ENCODE assay signal across 8 mouse cellular contexts in the genomic region with DNA sequence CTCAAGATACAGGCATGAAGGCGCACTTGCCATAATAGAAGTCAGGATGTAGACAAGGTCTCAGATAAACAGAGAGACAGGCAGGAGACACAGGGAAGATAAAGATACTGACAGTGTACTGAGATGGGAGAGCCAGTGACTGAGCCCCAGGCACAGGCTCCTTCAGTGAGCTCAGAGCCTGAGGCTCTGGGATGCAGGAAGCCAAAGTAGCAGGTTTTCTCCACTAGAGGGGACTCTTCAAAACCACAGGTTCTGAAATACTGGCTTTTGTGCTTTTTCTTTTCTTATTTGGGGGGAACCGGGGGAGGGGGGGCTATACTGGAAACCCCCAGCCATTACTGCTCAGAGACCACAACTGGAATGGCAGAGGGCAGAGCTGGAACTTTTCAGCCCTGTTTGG. TPM values are rescaled to one million over a fixed set of nuclear protein-coding genes. Genes with fewer than 3 reads are reported as not detected.
DNase-seq lines count a peak whose midpoint lies in the region; ATAC-seq and TF ChIP-seq lines count a peak whose summit lies in the region.
"Had no signal": no experiment of that assay in that cellular context is flagged by ENCODE, and none has a peak within 500 bp of the region (broad histone marks: within the 10 kb centered on the region; RNA-seq: fewer than 3 reads in every experiment).

No protein-coding gene starts in this region.

- H3K4me2 ChIP-seq in kidney, postnatal 0 days (ENCODE audit: low read length), result no peak overlapping the region
- H3K4me2 ChIP-seq in kidney, embryonic 16.5 days (replicated peaks; ENCODE audit: low read depth, low read length), result no peak overlapping the region
- peak overlapping the region; percentile 12; the same call in 1 of the 2 replicates for H3K4me2 ChIP-seq in embryonic facial prominence, embryonic 15.5 days (replicated peaks)
- H3K4me2 ChIP-seq in midbrain, embryonic 15.5 days, result peak overlapping the region; percentile 62
- H3K4me2 ChIP-seq: liver, embryonic 15.5 days had no signal

- DNase-seq in kidney, postnatal 0 days (ENCODE audit: low spot score), result peak; percentile 68
- DNase-seq in adipocyte (ENCODE audit: low spot score), result peak; percentile 67
- DNase-seq in right cerebral cortex, adult 18-20 months, result no peak
- DNase-seq in spleen, postnatal 10 days (ENCODE audit: low spot score in 2 of 2), result no peak

- no peaks in the 10 kb centered on the region for H3K27me3 ChIP-seq in kidney, postnatal 0 days (ENCODE audit: insufficient read depth, low read length)
- no peaks in the 10 kb centered on the region for H3K27me3 ChIP-seq in kidney, embryonic 16.5 days (ENCODE audit: insufficient read depth, low read length)
- H3K27me3 ChIP-seq in embryonic facial prominence, embryonic 15.5 days, result no peaks in the 10 kb centered on the region
- H3K27me3 ChIP-seq in midbrain, embryonic 15.5 days (replicated peaks), result no peaks in the 10 kb centered on the region

- TF ChIP-seq CTCF in kidney, postnatal 0 days (IDR thresholded peaks at IDR 0.05; ENCODE audit: low read depth), result peak; percentile 60

- H3K36me3 ChIP-seq in kidney, postnatal 0 days (ENCODE audit: insufficient read depth, low read length), result no peaks in the 10 kb centered on the region
- H3K36me3 ChIP-seq in kidney, embryonic 16.5 days (ENCODE audit: insufficient read depth, low read length), result no peaks in the 10 kb centered on the region
- H3K36me3 ChIP-seq in embryonic facial prominence, embryonic 15.5 days, result no peaks in the 10 kb centered on the region
- H3K36me3 ChIP-seq in midbrain, embryonic 15.5 days (replicated peaks), result no peaks in the 10 kb centered on the region
- H3K36me3 ChIP-seq: liver, embryonic 15.5 days had no signal

- peaks cover 16% of the 10 kb centered on the region for H3K4me1 ChIP-seq in kidney, postnatal 0 days (replicated peaks; ENCODE audit: insufficient read depth, low read length)
- H3K4me1 ChIP-seq in kidney, embryonic 16.5 days (ENCODE audit: insufficient read depth, low read length), result peaks cover 49% of the 10 kb centered on the region
- peaks cover 59% of the 10 kb centered on the region for H3K4me1 ChIP-seq in embryonic facial prominence, embryonic 15.5 days
- H3K4me1 ChIP-seq in midbrain, embryonic 15.5 days, result peaks cover 76% of the 10 kb centered on the region

- no peak for ATAC-seq in kidney, postnatal 0 days (replicated peaks; ENCODE audit: low FRiP score, low read depth)
- ATAC-seq in kidney, embryonic 16.5 days (ENCODE audit: low FRiP score, low TSS enrichment), result no peak
- no peak for ATAC-seq in embryonic facial prominence, embryonic 15.5 days (ENCODE audit: insufficient number of reproducible peaks, low FRiP score, low TSS enrichment, low read depth)
- no peak for ATAC-seq in midbrain, embryonic 15.5 days (replicated peaks)

- 53% methylated on average over 2 of the region's 2 CpGs for WGBS in kidney, postnatal 0 days
- WGBS in kidney, embryonic 16.5 days, result 55% methylated on average over 2 of the region's 2 CpGs
- WGBS in embryonic facial prominence, embryonic 15.5 days, result 53% methylated on average over 2 of the region's 2 CpGs
- WGBS in midbrain, embryonic 15.5 days, result 44% methylated on average over 2 of the region's 2 CpGs

- no peak overlapping the region for H3K27ac ChIP-seq in kidney, postnatal 0 days
- H3K27ac ChIP-seq in kidney, embryonic 16.5 days (ENCODE audit: low read length), result no peak overlapping the region
- H3K27ac ChIP-seq in embryonic facial prominence, embryonic 15.5 days (replicated peaks), result no peak overlapping the region
- H3K27ac ChIP-seq in midbrain, embryonic 15.5 days, result no peak overlapping the region
- H3K27ac ChIP-seq: liver, embryonic 15.5 days had no signal

- no peaks in the 10 kb centered on the region for H3K9me3 ChIP-seq in kidney, postnatal 0 days (replicated peaks; ENCODE audit: low read length)
- H3K9me3 ChIP-seq in kidney, embryonic 16.5 days (ENCODE audit: low read length), result no peaks in the 10 kb centered on the region
- no peaks in the 10 kb centered on the region for H3K9me3 ChIP-seq in embryonic facial prominence, embryonic 15.5 days (replicated peaks)
- H3K9me3 ChIP-seq in midbrain, embryonic 15.5 days, result no peaks in the 10 kb centered on the region
- H3K9me3 ChIP-seq: liver, embryonic 15.5 days had no signal

- no peak overlapping the region for H3K9ac ChIP-seq in kidney, postnatal 0 days (ENCODE audit: low read depth, low read length)
- H3K9ac ChIP-seq in kidney, embryonic 16.5 days (replicated peaks; ENCODE audit: low read length), result no peak overlapping the region
- no peak overlapping the region for H3K9ac ChIP-seq in embryonic facial prominence, embryonic 15.5 days
- H3K9ac ChIP-seq in midbrain, embryonic 15.5 days, result 0 out of 2 replicates have a peak overlapping the region, but pooled peaks have one; percentile 10
- H3K9ac ChIP-seq: liver, embryonic 15.5 days had no signal

- H3K4me3 ChIP-seq in kidney, postnatal 0 days (replicated peaks; ENCODE audit: low read depth, low read length), result no peak overlapping the region
- no peak overlapping the region for H3K4me3 ChIP-seq in kidney, embryonic 16.5 days (ENCODE audit: low read length)
- no peak overlapping the region for H3K4me3 ChIP-seq in embryonic facial prominence, embryonic 15.5 days (replicated peaks)
- peak overlapping the region; percentile 84 for H3K4me3 ChIP-seq in midbrain, embryonic 15.5 days
- H3K4me3 ChIP-seq: liver, embryonic 15.5 days had no signal

RNA-seq across cellular contexts. Expression of a gene that starts 6.4 kb away (rescaled TPM):
- polyA plus RNA-seq in kidney, postnatal 0 days (2015; fragmentation: Nextera tagmentation; extraction: Ambion mirVana), result 2.6 and 2.8 TPM in 2 replicates
- 6.0 and 6.7 TPM in 2 replicates for polyA plus RNA-seq in kidney, embryonic 16.5 days (2015; fragmentation: Nextera tagmentation; extraction: Ambion mirVana)
- 11.0 and 11.5 TPM in 2 replicates for polyA plus RNA-seq in embryonic facial prominence, embryonic 15.5 days (2015; fragmentation: Nextera tagmentation; extraction: Ambion mirVana)
- polyA plus RNA-seq in midbrain, embryonic 15.5 days (2015; fragmentation: Nextera tagmentation; extraction: Ambion mirVana), result 22.4 and 23.8 TPM in 2 replicates

Comparison
In these comparisons a context has a peak if more than half of its experiments do, and no peak if none do; other contexts are left out.
1. DNase-seq: peak in kidney, postnatal 0 days (single experiment) and adipocyte (single experiment); none in right cerebral cortex, adult 18-20 months (single experiment) and spleen, postnatal 10 days (0 of 2).
2. H3K4me2 ChIP-seq: peak in embryonic facial prominence, embryonic 15.5 days (single experiment) and midbrain, embryonic 15.5 days (single experiment); none in kidney, postnatal 0 days (single experiment) and kidney, embryonic 16.5 days (single experiment).